Mouse (Mus musculus): ENCODE results near the gene Ccnf.

- TF ChIP-seq CTCF (IDR thresholded peaks at IDR 0.05; ENCODE audit: low read depth): no peak
- TF ChIP-seq EP300 (optimal IDR thresholded peaks at IDR 0.05): no peak
Measured at GRCm38 (mm10) chr17:24223513-24223912, 27.8 kb downstream of the Ccnf start.
